Mouse (Mus musculus) cerebellum, adult 2 months (tissue): ENCODE data around the gene Draxin. TPM values are rescaled to one million over a fixed set of nuclear protein-coding genes. Genes with fewer than 3 reads are reported as not detected.
"Not testable (repeated sequence)": the region's sequence is repeated elsewhere in the genome, so short reads cannot be mapped to it uniquely, and the experiment has no call there.

Experiments used
- DNase-seq, 2 experiments: peaks; one replicate each; pipeline ENCODE4 v3.0.0; 2021
- H3K27ac ChIP-seq: fragments of 200-500 bp; 2 replicates; pipeline ENCODE4 v1.5.1; 2012; ENCODE audit warnings: low read length, control low read depth, inconsistent platforms; ENCODE audit not compliant: insufficient read depth
- H3K27me3 ChIP-seq: fragments of 200-500 bp; 2 replicates; pipeline ENCODE4 v1.6.1; 2012; ENCODE audit warnings: inconsistent platforms, mild to moderate bottlenecking, low read length, moderate library complexity; ENCODE audit not compliant: control insufficient read depth, insufficient read depth
- H3K4me1 ChIP-seq: fragments of 200-500 bp; 2 replicates; pipeline ENCODE4 v1.6.1; 2011; ENCODE audit warnings: low read length; ENCODE audit not compliant: control insufficient read depth, insufficient read depth
- H3K4me3 ChIP-seq: fragments of 200-500 bp; replicated peaks from 2 replicates; pipeline ENCODE3; 2011; ENCODE audit warnings: mild to moderate bottlenecking, low read depth, low read length, control low read depth; ENCODE audit not compliant: insufficient read depth
- CTCF ChIP-seq: fragments of 200-500 bp; IDR thresholded peaks from 2 replicates; pipeline ENCODE4 v1.5.1; 2011; ENCODE audit warnings: low read depth, mild to moderate bottlenecking, control low read depth, low read length, moderate library complexity, borderline replicate concordance; ENCODE audit not compliant: insufficient read depth
- POLR2A ChIP-seq: fragments of 200-500 bp; IDR thresholded peaks from 2 replicates; pipeline ENCODE4 v1.6.1; 2011; ENCODE audit warnings: low read length, control low read depth, borderline replicate concordance; ENCODE audit not compliant: insufficient read depth
- WGBS: fragments of 180-500 bp; shearing (Covaris S2); methylation state at CpG from one replicate; pipeline ENCODE4 v1.1.7; 2018; 5-methylcytosine and 5-hydroxymethylcytosine counted together
- polyA plus RNA-seq: library from polyadenylated mRNA; depleted of rRNA; stranded (reverse); fragments of >200 nt; gene quantifications from 2 replicates; pipeline ENCODE4 v1.2.3, GENCODE M21; 2012; rRNA removed

The Draxin gene
- polyA plus RNA-seq, 1 experiment, result 0.33 TPM

DNA sequence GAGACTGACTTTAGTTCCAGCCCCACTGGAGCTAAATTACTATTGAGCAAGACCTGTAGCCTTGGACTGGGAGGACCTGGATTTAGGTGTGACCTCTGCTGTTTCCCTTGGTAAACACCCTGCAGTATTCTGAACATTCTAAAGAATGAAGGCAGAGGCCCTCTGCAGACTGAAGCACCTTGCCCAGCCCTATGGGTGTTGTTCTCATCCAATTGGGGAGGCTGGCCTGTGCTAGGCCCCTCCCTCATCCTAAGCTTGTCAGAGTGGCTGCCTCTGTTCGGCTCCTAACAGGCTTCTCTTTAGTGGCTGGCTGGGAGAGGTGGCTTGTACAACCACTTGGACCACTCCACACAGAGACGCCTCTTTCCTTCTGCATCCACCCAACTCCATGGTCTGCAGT is 77.5 kb downstream of the Draxin start:
- Histone ChIP-seq H3K4me3 (no peak overlapping the region), H3K27ac (no peak overlapping the region), H3K4me1 (peaks cover 41% of the 10 kb centered on the region), H3K27me3 (no peaks in the 10 kb centered on the region)
- 61% methylated on average over 2 of the region's 2 CpGs for WGBS
- DNase-seq, result no peak
- no peak for TF ChIP-seq CTCF
- no peak for TF ChIP-seq POLR2A

- Histone ChIP-seq H3K4me3 (no peak overlapping the region), H3K27me3 (no peaks in the 10 kb centered on the region), H3K4me1 (peaks cover 34% of the 10 kb centered on the region), H3K27ac (no peak overlapping the region)
- DNase-seq, result no peak
- whole genome bisulfite sequencing, result 91% methylated on average over 11 of the region's 11 CpGs
- no peak for TF ChIP-seq POLR2A
- TF ChIP-seq CTCF, result no peak
Observed at GRCm38 (mm10) chr4:148051886-148052285, 78.6 kb downstream of the Draxin start.

- DNase-seq, result no peak
- no peak overlapping the region for H3K27ac ChIP-seq
- no peaks in the 10 kb centered on the region for H3K27me3 ChIP-seq
- H3K4me1 ChIP-seq, result peaks cover 27% of the 10 kb centered on the region
- no peak for TF ChIP-seq CTCF
- TF ChIP-seq POLR2A, result no peak
- 45% methylated on average over 13 of the region's 13 CpGs for WGBS
- no peak overlapping the region for H3K4me3 ChIP-seq
Observed at GRCm38 (mm10) chr4:148051046-148051776, 79.3 kb downstream of the Draxin start.

DNA sequence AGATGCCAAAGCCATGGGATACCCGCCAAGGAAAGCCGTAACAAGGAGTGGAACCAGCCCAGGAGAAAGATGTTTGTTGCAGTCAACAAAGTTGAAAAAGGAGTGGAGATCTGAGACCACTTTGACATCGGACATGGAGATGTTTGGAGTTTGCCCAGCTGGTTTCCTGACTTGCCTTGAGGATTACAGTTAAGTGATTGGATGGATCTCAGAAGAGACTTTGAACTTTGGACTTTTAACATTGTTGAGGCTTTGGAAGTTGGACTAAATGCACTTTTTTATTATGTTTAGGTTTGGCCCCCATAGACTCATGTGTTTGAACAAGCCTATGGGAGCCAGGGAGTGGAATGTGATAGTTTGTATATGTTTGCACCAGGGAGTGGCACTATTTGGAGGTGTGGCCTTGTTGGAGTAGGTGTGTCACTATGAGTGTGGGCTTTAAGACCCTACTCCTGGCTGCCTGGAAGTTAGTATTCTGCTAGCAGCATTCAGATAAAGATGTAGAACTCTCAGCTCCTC is 80.0 kb downstream of the Draxin start:
- not testable (repeated sequence) for H3K27ac ChIP-seq, H3K27me3 ChIP-seq, DNase-seq, H3K4me3 ChIP-seq
- peaks cover 20% of the 10 kb centered on the region for H3K4me1 ChIP-seq
- WGBS, result 93% methylated on average over 3 of the region's 3 CpGs

Other genes starting within 250 kb of the Draxin start
- 112 and 113 TPM in 2 replicates for gene Mfn2, start 226.0 kb downstream of the Draxin start, polyA plus RNA-seq
- 33.0 and 36.0 TPM in 2 replicates for gene Plod1, start 193.9 kb downstream of the Draxin start, polyA plus RNA-seq
- 34.1 and 34.5 TPM in 2 replicates for gene 2510039O18Rik, start 189.8 kb downstream of the Draxin start, polyA plus RNA-seq
- gene Nppb, start 144.9 kb downstream of the Draxin start, polyA plus RNA-seq, result 0.15 TPM in 1 of 2 replicates, not detected in the other
- gene Nppa, start 130.0 kb downstream of the Draxin start, polyA plus RNA-seq, result 0.13 TPM in 1 of 2 replicates, not detected in the other
- 56.8 and 59.4 TPM in 2 replicates for gene Clcn6, start 91.9 kb downstream of the Draxin start, polyA plus RNA-seq
- 27.2 and 29.8 TPM in 2 replicates for gene Mthfr, start 91.6 kb downstream of the Draxin start, polyA plus RNA-seq
- 9.8 and 10.2 TPM in 2 replicates for gene Agtrap, start 42.7 kb downstream of the Draxin start, polyA plus RNA-seq
- 31.8 and 36.0 TPM in 2 replicates for gene Mad2l2, start 314 bp downstream of the Draxin start, polyA plus RNA-seq
- gene Fbxo6, start 21.4 kb upstream of the Draxin start, polyA plus RNA-seq, result 34.0 and 38.7 TPM in 2 replicates
- 226 and 240 TPM in 2 replicates for gene Fbxo44, start 29.8 kb upstream of the Draxin start, polyA plus RNA-seq
- gene Fbxo2, start 29.9 kb upstream of the Draxin start, polyA plus RNA-seq, result 138 and 172 TPM in 2 replicates
- gene Disp3, start 157.3 kb upstream of the Draxin start, polyA plus RNA-seq, result 13.6 and 15.3 TPM in 2 replicates